Mouse (Mus musculus) megakaryocyte, embryonic 14.5 days (primary cell): ENCODE data around the gene Cog6.

Experiments used
- FLI1 ChIP-seq: IDR thresholded peaks from 2 replicates; pipeline ENCODE4 v1.6.1; 2012; ENCODE audit warnings: low read length, inconsistent platforms, mixed read lengths
- GATA1 ChIP-seq: IDR thresholded peaks from 3 replicates; pipeline ENCODE4 v1.6.1; 2012; ENCODE audit warnings: mixed read lengths, low read length, inconsistent platforms, borderline replicate concordance

DNA sequence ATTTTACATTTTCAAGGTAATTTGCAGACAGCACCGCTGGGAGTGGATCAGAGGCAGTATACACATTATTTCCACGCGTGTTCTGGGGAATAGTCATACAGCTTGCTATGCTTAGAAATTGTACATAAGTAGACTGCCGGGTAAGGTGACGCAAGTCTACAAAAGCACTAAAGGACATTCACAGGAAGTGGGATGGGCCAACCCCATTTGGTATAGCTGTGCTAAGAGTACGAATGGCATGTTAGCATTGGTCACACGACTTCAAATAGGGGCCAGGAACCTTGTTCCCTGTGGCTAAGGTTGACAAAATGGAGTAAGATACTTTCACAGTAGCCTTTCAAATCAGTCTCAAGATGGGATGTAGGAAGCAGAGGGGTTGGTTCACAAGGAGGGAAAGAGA is 19.9 kb upstream of the Cog6 start:
- TF ChIP-seq FLI1 (no peak), GATA1 (no peak)
